Mouse (Mus musculus) embryonic facial prominence, embryonic 10.5 days (tissue): ENCODE data around the gene Dcst2. TPM values are rescaled to one million over a fixed set of nuclear protein-coding genes. Genes with fewer than 3 reads are reported as not detected.
A peak's percentile ranks its signal among the peaks of the same experiment; 100 is the strongest.

Experiments used
- DNase-seq: peaks from one replicate; pipeline ENCODE4 v3.0.0-alpha.2; 2017; ENCODE audit warnings: low spot score
- H3K27ac ChIP-seq: fragments of 300-500 bp; sonication (generic); replicated peaks from 2 replicates; pipeline ENCODE4 v1.5.1; 2016; ENCODE audit warnings: mild to moderate bottlenecking
- H3K27me3 ChIP-seq: fragments of 300-500 bp; sonication (generic); replicated peaks from 2 replicates; pipeline ENCODE4 v1.6.1; 2016; ENCODE audit warnings: low read depth, mild to moderate bottlenecking; ENCODE audit not compliant: poor library complexity, severe bottlenecking
- H3K36me3 ChIP-seq: fragments of 300-500 bp; sonication (generic); replicated peaks from 2 replicates; pipeline ENCODE4 v1.6.1; 2016; ENCODE audit warnings: mild to moderate bottlenecking, moderate library complexity
- H3K4me1 ChIP-seq: fragments of 300-500 bp; sonication (generic); 2 replicates; pipeline ENCODE4 v1.6.1; 2016
- H3K4me3 ChIP-seq: fragments of 300-500 bp; sonication (generic); 2 replicates; pipeline ENCODE4 v1.5.1; 2016; ENCODE audit warnings: mild to moderate bottlenecking, moderate library complexity
- H3K9me3 ChIP-seq: fragments of 300-500 bp; sonication (generic); 2 replicates; pipeline ENCODE4 v1.6.1; 2016; ENCODE audit warnings: mild to moderate bottlenecking
- WGBS: fragments of 180-500 bp; shearing (Covaris S2); methylation state at CpG from one replicate; pipeline ENCODE4 v1.1.7; 2016; 5-methylcytosine and 5-hydroxymethylcytosine counted together
- polyA plus RNA-seq: library from polyadenylated mRNA; unstranded; fragments of >200 nt; fragmentation: Nextera tagmentation; extraction: Ambion mirVana; gene quantifications from 2 replicates; pipeline ENCODE4 v1.2.1, GENCODE M21; 2016

Gene Dcst2
- polyA plus RNA-seq, 1 experiment from 2014 or later, result 0.09 TPM

DNA sequence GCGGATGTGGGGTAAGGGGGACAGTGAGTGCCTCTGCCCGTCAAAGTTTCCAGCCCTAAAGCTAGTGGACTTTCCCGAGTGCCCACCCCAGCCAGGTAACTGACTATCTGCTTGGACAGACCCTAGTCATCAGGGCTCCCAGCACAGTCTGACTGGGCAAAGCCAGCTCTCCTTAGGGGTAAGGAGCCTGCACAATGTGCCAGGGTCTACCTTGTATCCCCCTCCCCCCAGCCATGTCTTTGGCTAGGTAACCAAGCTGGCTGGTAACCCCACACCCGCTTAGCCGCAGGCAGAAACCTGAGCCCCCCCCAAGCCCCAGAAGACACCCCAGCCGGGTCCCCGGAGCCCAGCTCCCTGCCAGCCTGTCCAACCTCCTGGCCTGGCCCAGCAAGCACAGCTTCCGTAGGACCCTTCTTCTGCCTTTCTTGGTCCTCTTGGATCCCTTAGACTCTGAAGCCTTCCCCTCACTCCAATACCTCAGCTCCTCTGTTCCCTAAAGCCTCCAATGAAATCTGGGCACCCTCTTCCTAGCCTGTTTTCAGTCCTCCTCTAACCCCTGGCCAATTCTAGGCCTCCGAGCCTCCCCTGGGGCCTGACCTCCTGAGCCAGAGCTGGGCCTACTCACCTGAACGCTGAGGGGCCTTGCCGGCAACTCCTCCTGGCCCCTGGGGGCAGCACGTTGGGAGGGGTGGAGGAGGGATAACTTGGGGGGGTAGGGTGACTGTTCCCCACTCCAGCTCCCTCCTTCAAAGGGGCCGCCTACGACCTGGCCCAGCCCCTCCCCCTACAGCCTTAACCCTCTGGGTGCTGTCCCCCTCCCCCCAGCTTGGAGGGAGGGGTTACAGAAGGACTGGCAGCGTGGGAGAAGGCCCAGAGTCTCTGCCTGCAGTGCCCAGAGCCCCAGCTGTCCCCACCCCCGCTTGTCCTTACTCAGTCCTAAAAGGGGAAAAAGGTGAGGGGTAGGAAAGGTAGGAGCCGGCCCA, 25.0 kb downstream of the Dcst2 start:
- no peak for DNase-seq
- Histone ChIP-seq H3K27ac (peak overlapping the region; percentile 63), H3K4me3 (no peak overlapping the region), H3K9me3 (no peaks in the 10 kb centered on the region), H3K27me3 (peaks cover 58% of the 10 kb centered on the region), H3K4me1 (peaks cover 70% of the 10 kb centered on the region), H3K36me3 (no peaks in the 10 kb centered on the region)
- 44% methylated on average over 17 of the region's 17 CpGs for WGBS

- WGBS, result 62% methylated on average over 11 of the region's 11 CpGs
- no peaks in the 10 kb centered on the region for H3K36me3 ChIP-seq
- no peak overlapping the region for H3K4me3 ChIP-seq
- no peak for DNase-seq
- H3K4me1 ChIP-seq, result peaks cover 79% of the 10 kb centered on the region
- H3K27ac ChIP-seq, result 0 out of 2 replicates have a peak overlapping the region, but pooled peaks have one; percentile 63
- H3K27me3 ChIP-seq, result peaks cover 67% of the 10 kb centered on the region
- H3K9me3 ChIP-seq, result no peaks in the 10 kb centered on the region
Measured at GRCm38 (mm10) chr3:89387632-89388031, 25.9 kb downstream of the Dcst2 start.

DNA sequence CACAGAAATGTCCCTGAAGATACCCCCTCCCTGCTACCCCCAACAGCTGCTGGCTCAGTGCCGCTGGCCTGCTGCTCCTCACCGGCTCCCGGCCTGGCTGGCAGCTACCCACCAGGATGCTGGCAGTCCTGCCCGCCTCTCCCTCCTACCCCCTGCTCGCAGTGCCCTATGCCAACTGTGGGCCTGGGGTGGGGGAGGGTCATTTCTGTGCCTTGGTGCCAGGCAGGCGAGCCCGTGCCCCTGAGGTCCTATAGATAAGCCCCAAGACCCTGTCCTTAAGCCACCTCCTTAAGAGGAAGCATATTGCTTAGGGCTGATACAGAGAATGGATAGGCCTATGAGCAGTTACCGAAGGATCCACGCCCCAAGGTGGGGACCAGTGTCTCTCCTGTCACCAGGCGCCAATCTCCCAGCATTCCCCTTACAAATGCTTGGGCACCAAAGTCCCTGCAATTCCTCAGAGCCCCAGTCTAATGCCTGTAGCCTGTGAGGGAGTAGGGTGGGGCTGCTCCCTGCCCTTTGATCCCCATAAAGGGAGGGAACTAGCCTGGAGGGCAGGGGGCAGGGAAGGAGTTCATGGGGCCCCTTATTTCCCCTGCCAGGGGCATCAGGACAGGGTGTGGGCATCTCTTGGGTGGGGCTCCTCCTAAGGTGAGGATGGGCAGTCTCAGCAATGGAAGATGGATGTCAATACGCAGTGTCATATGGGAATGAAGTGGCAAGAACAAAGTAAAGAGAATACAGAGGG, 26.5 kb downstream of the Dcst2 start:
- WGBS, result 74% methylated on average over 11 of the region's 11 CpGs
- DNase-seq, result no peak
- H3K4me3 ChIP-seq, result peak overlapping the region; percentile 21; the same call in 1 of the 2 replicates
- H3K27ac ChIP-seq, result no peak overlapping the region
- peaks cover 86% of the 10 kb centered on the region for H3K4me1 ChIP-seq
- peaks cover 73% of the 10 kb centered on the region for H3K27me3 ChIP-seq
- no peaks in the 10 kb centered on the region for H3K9me3 ChIP-seq
- H3K36me3 ChIP-seq, result no peaks in the 10 kb centered on the region

GRCm38 (mm10) chr3:89388901-89389740, 27.3 kb downstream of the Dcst2 start:
- no peak for DNase-seq
- Histone ChIP-seq H3K27ac (no peak overlapping the region), H3K27me3 (peaks cover 73% of the 10 kb centered on the region), H3K9me3 (no peaks in the 10 kb centered on the region), H3K4me1 (peaks cover 92% of the 10 kb centered on the region), H3K36me3 (no peaks in the 10 kb centered on the region), H3K4me3 (0 out of 2 replicates have a peak overlapping the region, but pooled peaks have one; percentile 21)
- 64% methylated on average over 6 of the region's 6 CpGs for whole genome bisulfite sequencing

GRCm38 (mm10) chr3:89390111-89390515, 28.3 kb downstream of the Dcst2 start:
- Histone ChIP-seq H3K36me3 (no peaks in the 10 kb centered on the region), H3K4me3 (peak overlapping the region; percentile 13; the same call in 1 of the 2 replicates), H3K4me1 (peaks cover 92% of the 10 kb centered on the region), H3K27ac (no peak overlapping the region), H3K27me3 (peaks cover 71% of the 10 kb centered on the region), H3K9me3 (no peaks in the 10 kb centered on the region)
- no peak for DNase-seq
- WGBS, result 74% methylated on average over 5 of the region's 5 CpGs

- 11% methylated on average over 19 of the region's 19 CpGs for WGBS
- no peaks in the 10 kb centered on the region for H3K36me3 ChIP-seq
- peaks cover 69% of the 10 kb centered on the region for H3K27me3 ChIP-seq
- no peak for DNase-seq
- peak overlapping the region; percentile 74 for H3K4me3 ChIP-seq
- H3K4me1 ChIP-seq, result peaks cover 93% of the 10 kb centered on the region
- H3K9me3 ChIP-seq, result no peaks in the 10 kb centered on the region
- H3K27ac ChIP-seq, result peak overlapping the region; percentile 86
Measured at GRCm38 (mm10) chr3:89390699-89391662, 29.2 kb downstream of the Dcst2 start.

DNA sequence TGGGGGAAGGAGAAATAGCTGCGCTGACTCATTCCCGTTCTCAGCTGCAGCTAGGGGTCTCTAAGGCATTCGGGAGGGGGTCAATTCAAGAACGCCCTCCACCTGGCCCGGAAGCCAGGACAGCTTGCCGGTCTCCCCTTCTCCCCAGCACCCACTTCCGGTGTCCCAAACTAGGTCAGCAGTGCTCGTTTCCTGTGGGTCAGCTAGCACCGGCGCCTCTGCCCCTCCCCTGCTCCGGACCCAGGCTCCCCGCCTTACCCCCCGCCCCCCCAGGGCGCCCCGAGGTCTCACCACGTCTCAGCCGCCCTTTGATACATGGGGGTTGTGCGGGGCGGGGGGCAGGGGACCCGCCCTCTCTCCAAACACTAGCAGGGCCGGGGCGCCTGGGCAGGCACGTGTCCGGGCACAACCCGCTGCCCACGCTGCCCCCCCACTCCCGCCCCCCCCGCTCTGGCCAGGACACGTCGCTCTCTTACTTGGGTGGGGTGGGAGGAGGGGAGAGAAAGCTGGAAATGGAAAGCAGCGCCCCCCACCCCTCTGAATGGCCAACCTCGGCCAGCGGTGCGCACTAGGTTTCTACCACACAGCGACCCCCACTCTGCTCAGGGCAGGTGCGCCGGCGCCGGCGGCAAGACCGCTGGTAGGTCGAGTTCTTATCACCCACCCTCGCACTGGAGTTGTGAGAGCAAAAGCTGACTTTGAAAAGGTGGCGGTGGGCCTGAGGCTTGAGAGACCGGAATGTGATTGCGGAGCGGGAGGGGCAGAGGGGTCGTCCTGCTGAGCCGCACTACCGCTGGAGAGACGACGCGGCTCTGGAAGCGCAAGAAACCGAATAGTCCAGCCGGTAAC, 30.1 kb downstream of the Dcst2 start:
- peaks cover 62% of the 10 kb centered on the region for H3K27me3 ChIP-seq
- H3K36me3 ChIP-seq, result no peaks in the 10 kb centered on the region
- peak overlapping the region; percentile 74 for H3K4me3 ChIP-seq
- peak; percentile 58 for DNase-seq
- peaks cover 94% of the 10 kb centered on the region for H3K4me1 ChIP-seq
- under 1% methylated on average over 56 of the region's 56 CpGs for WGBS
- peak overlapping the region; percentile 86 for H3K27ac ChIP-seq
- H3K9me3 ChIP-seq, result no peaks in the 10 kb centered on the region

- DNase-seq, result peak; percentile 42
- no peaks in the 10 kb centered on the region for H3K9me3 ChIP-seq
- H3K27me3 ChIP-seq, result peaks cover 53% of the 10 kb centered on the region
- WGBS, result 1% methylated on average over 21 of the region's 24 CpGs
- no peaks in the 10 kb centered on the region for H3K36me3 ChIP-seq
- H3K27ac ChIP-seq, result peak overlapping the region; percentile 86
- H3K4me1 ChIP-seq, result peaks cover 85% of the 10 kb centered on the region
- peak overlapping the region; percentile 74 for H3K4me3 ChIP-seq
Measured at GRCm38 (mm10) chr3:89392871-89393311, 31.1 kb downstream of the Dcst2 start.

- peak; percentile 98 for DNase-seq
Measured at GRCm38 (mm10) chr3:89393605-89394004, 31.8 kb downstream of the Dcst2 start.

GRCm38 (mm10) chr3:89394006-89394893, 32.5 kb downstream of the Dcst2 start, which contains the start of gene Zbtb7b:
Gene Zbtb7b (minus strand): TSS chr3:89394776.
- WGBS, result under 1% methylated on average over 42 of the region's 42 CpGs
- peak within 1 kb of the TSS; percentile 74 for H3K4me3 ChIP-seq
- peaks cover 53% of the 10 kb centered on the region for H3K27me3 ChIP-seq
- peak; percentile 77 for DNase-seq
- peak within 1 kb of the TSS; percentile 86 for H3K27ac ChIP-seq
- H3K36me3 ChIP-seq, result no peaks in the 10 kb centered on the region
- H3K9me3 ChIP-seq, result no peaks in the 10 kb centered on the region
- H3K4me1 ChIP-seq, result peaks cover 72% of the 10 kb centered on the region

More at GRCm38 (mm10) chr3:89393605-89394004, 31.8 kb downstream of the Dcst2 start:
- Histone ChIP-seq H3K27me3 (peaks cover 53% of the 10 kb centered on the region), H3K4me3 (peak overlapping the region; percentile 74), H3K27ac (peak overlapping the region; percentile 86), H3K9me3 (no peaks in the 10 kb centered on the region), H3K36me3 (no peaks in the 10 kb centered on the region), H3K4me1 (peaks cover 79% of the 10 kb centered on the region)
- under 1% methylated on average over 15 of the region's 15 CpGs for WGBS
